Mouse (Mus musculus) E14TG2a.4 (cell line): ENCODE measurements around the gene Srpx.

ENCODE experiments used
- H3K27me3 ChIP-seq: 2 replicates; pipeline ENCODE4 v1.6.1; 2014; ENCODE audit warnings: low read length, control low read depth; ENCODE audit not compliant: insufficient read depth
- H3K36me3 ChIP-seq: 2 replicates; pipeline ENCODE4 v1.6.1; 2014; ENCODE audit warnings: low read length, control low read depth; ENCODE audit not compliant: insufficient read depth
- H3K4me1 ChIP-seq: replicated peaks from 2 replicates; pipeline ENCODE4 v1.6.1; 2014; ENCODE audit warnings: low read depth, low read length, control low read depth
- H3K4me3 ChIP-seq: replicated peaks from 2 replicates; pipeline ENCODE4 v1.5.1; 2014; ENCODE audit warnings: mild to moderate bottlenecking, low read length
- H3K9me3 ChIP-seq: 2 replicates; pipeline ENCODE4 v1.6.1; 2014; ENCODE audit warnings: low read length, control low read depth
- CTCF ChIP-seq: conservative IDR thresholded peaks from 2 replicates; pipeline ENCODE4 v1.5.1; 2014; ENCODE audit warnings: low read length
- NANOG ChIP-seq: IDR thresholded peaks from 2 replicates; pipeline ENCODE4 v1.6.1; 2014; ENCODE audit warnings: borderline replicate concordance, low read length, mixed read lengths
- POU5F1 ChIP-seq: IDR thresholded peaks from 2 replicates; pipeline ENCODE4 v1.6.1; 2014; ENCODE audit warnings: low read length, borderline replicate concordance

Srpx gene

DNA sequence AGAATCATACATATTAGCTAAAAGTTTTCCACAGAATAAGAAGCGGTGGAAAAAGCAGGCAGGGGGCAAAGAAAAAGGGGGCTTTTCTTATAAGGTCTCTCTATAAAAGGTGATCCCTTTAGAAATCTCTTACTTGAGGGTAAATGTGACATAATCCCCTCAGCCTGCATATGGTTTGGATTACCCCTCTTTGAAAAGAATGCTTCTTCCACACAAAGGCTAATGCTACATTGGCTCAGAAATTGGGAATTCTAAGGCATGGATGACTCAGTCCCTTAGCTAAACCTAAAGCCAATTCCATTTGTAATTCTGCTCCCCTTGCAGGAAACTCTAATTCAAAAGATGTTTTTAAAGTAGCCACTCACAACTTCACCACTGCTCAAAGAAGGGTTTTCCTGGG, 37.5 kb downstream of the Srpx start:
- H3K36me3 ChIP-seq, result no peaks in the 10 kb centered on the region
- H3K27me3 ChIP-seq, result no peaks in the 10 kb centered on the region
- H3K9me3 ChIP-seq, result no peaks in the 10 kb centered on the region
- no peaks in the 10 kb centered on the region for H3K4me1 ChIP-seq
- no peak overlapping the region for H3K4me3 ChIP-seq
- TF ChIP-seq NANOG (no peak), POU5F1 (no peak), CTCF (no peak)

DNA sequence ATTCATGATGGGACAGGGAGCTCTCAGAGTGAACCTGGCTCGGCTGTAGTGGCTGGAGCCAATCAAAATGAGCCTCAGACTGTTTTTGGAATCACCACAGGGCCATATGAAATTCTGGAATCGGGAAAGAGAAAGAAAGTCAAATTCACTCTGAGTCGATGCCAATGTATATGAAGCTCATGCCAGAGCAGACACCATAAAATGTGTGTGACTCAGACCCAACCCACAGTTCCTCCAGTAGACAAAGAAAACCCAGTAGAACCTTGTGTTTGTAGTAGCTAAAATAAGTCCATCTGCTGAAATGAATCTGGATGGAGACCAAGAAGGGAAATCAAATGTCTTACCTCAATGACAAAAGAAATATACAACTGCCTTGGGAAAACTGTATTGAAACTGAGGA, 43.5 kb downstream of the Srpx start:
- no peaks in the 10 kb centered on the region for H3K36me3 ChIP-seq
- H3K9me3 ChIP-seq, result no peaks in the 10 kb centered on the region
- no peaks in the 10 kb centered on the region for H3K4me1 ChIP-seq
- TF ChIP-seq CTCF (no peak), POU5F1 (no peak), NANOG (no peak)
- no peak overlapping the region for H3K4me3 ChIP-seq
- no peaks in the 10 kb centered on the region for H3K27me3 ChIP-seq

DNA sequence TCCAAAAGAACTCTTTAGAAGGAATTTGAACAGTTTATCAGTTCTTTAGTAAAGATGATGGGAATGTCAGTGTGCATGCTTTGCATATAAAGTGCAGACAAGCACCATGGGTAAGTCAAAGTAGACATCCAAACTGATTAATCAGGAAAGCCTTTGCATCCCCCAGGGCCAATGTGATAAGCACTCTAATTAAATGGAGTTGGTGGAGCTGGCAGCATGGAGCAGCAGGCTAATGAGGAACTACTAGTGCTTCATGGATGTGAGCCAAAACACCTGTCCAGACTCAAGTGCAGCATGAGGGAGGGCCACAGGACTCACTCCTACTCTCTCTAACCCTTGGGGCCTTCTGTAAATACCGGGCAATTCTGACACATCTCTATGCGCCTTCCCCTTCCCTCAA, 46.0 kb downstream of the Srpx start:
- Histone ChIP-seq H3K4me1 (no peaks in the 10 kb centered on the region), H3K36me3 (no peaks in the 10 kb centered on the region), H3K4me3 (no peak overlapping the region), H3K9me3 (no peaks in the 10 kb centered on the region), H3K27me3 (no peaks in the 10 kb centered on the region)
- TF ChIP-seq CTCF, result no peak
- TF ChIP-seq NANOG, result no peak
- no peak for TF ChIP-seq POU5F1

DNA sequence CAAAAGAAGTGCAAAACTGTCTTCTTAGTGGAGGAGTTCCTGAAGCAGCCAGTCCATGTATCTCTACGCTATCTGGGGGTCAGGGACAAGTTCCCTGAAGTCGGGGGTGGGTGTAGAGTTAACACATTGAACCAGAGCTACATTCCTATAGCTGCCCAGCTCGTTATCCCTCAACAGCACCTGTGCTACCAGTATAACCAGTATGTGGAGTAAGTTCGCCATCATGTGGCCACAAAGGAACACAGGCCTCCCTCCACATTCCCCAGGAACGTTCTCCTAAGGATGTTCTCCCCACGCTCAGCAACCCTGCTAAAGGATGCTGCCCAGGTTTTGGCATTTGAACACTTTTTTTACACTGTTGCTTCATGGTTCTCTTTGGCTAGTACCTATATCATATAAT, 46.8 kb downstream of the Srpx start:
- no peaks in the 10 kb centered on the region for H3K27me3 ChIP-seq

DNA sequence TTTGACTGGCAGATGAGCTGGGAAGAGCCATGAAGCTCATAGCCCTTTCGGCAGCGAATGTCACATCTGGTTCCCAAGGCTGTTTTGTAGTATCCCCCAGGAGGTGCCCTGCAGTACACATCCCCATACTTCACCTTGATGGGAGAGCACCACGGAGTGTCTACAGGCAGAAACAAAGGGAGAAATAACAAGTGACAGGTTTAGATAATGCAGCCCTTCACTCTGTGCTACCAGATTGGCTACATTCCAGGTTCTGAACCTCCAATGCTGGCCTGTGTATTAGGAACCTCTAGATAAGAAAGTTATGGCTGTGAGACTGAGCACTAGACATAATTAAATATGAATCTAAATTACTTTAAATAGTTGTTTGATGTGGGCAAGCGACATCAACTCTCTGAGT, 48.1 kb downstream of the Srpx start:
- TF ChIP-seq CTCF (no peak), POU5F1 (no peak), NANOG (no peak)
- no peak overlapping the region for H3K4me3 ChIP-seq
- no peaks in the 10 kb centered on the region for H3K36me3 ChIP-seq
- H3K4me1 ChIP-seq, result no peaks in the 10 kb centered on the region
- no peaks in the 10 kb centered on the region for H3K27me3 ChIP-seq
- H3K9me3 ChIP-seq, result no peaks in the 10 kb centered on the region

More for the DNA sequence above, 46.8 kb downstream of the Srpx start:
- Histone ChIP-seq H3K4me1 (no peaks in the 10 kb centered on the region), H3K4me3 (no peak overlapping the region), H3K36me3 (no peaks in the 10 kb centered on the region), H3K9me3 (no peaks in the 10 kb centered on the region)
- no peak for TF ChIP-seq NANOG
- no peak for TF ChIP-seq POU5F1
- no peak for TF ChIP-seq CTCF

DNA sequence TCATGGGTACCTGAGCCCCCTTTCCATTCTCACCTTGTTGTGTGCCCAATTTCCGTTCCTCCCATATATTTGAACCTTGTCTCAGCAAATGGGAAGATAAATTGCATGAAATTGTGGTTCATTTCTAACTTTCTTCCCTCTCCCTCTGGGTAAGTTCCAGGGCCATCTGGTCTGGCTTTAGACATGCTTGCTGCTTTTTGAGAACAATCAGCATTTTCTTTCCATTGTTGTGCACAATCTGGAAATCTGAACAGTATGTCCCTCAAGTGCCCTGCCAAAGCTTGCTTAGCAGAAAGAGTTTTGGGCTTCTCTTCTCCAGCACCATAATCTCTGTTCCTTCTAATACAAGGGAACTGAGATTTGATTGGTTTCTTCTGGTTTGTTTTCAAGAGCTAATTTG, 53.7 kb downstream of the Srpx start:
- TF ChIP-seq CTCF, result no peak
- TF ChIP-seq NANOG, result no peak
- TF ChIP-seq POU5F1, result no peak
- Histone ChIP-seq H3K4me3 (no peak overlapping the region), H3K9me3 (no peaks in the 10 kb centered on the region), H3K4me1 (no peaks in the 10 kb centered on the region), H3K36me3 (no peaks in the 10 kb centered on the region), H3K27me3 (no peaks in the 10 kb centered on the region)

DNA sequence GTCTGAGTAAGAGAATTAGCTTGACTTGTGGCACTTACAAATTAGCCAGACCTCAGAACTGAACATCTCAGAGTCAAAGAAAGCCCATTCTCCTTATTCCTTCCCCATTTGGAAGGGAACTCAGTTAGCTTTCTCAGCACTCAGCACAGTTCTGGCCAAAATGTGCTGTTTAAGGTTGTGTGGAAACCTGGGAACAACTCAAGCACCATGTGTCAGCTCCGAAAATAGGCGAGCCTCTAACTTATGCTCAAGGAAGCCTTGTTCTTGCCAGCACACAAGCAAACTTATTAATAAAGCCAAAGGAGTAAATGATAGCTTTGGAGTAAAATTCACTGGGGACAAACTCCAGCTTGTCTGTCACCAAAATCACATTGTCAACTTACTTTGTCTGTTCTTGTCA, 54.1 kb downstream of the Srpx start:
- H3K36me3 ChIP-seq, result no peaks in the 10 kb centered on the region
- no peaks in the 10 kb centered on the region for H3K4me1 ChIP-seq
- TF ChIP-seq CTCF, result no peak
- no peak for TF ChIP-seq POU5F1
- TF ChIP-seq NANOG, result no peak
- H3K9me3 ChIP-seq, result no peaks in the 10 kb centered on the region
- no peak overlapping the region for H3K4me3 ChIP-seq
- H3K27me3 ChIP-seq, result no peaks in the 10 kb centered on the region

DNA sequence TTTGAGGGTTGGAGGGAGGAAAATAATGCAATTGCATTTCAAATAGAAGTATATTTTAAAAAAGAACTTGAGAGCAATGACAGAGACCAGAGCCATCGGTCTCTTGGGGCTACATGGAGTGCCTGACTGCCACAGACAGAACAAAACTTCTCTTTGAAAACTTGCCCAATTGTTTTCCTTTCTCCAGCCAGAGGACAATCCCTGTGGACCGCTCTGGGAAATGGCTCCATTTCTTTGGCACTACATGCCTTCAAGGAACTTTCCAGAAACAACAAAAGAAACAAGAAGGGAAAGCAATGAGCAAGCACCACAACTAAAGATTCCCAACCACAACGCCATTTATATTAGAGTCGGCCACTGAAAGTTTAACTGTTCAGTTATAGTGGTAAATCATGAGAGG, 55.3 kb downstream of the Srpx start:
- TF ChIP-seq POU5F1, result no peak
- Histone ChIP-seq H3K4me3 (no peak overlapping the region), H3K9me3 (no peaks in the 10 kb centered on the region), H3K4me1 (no peaks in the 10 kb centered on the region), H3K27me3 (no peaks in the 10 kb centered on the region), H3K36me3 (no peaks in the 10 kb centered on the region)

DNA sequence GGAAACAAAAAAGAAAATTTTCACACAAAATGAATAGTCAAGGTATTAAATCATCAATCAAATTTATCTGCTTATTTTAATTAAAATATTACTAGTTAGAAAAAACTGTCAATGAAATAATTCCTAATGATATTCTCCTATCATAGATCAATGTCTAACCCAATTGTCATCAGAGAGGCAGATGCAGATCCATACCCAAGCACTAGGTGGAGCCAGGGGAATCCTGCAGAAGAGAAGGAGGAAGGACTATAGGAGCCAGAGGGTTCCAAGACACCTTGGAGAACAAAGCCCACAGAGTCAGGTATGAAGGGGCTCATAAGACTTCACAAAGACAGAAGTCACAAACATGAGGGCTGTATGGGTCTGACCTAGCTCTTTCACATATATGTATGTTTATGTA, 82.8 kb downstream of the Srpx start:
- no peaks in the 10 kb centered on the region for H3K27me3 ChIP-seq
- TF ChIP-seq NANOG (no peak), CTCF (no peak), POU5F1 (no peak)
- H3K9me3 ChIP-seq, result no peaks in the 10 kb centered on the region

DNA sequence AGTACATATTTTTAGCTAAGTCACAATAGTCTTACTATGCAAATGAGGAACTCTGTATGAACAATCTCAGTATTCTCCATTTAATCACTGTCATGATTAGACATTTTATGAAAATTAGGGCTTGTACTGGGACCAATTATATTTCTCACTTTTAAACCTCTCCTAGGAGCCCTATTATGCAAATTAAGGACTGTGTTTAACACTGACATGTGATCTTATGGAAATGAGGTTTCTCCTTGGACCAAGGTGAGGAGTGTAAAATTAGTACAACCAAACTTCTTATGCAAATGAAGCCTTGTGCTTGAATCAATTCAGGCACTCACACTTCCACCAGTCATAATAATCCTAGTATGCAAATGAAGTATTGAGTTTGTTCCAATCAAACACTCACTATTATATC, 107.3 kb downstream of the Srpx start:
- Histone ChIP-seq H3K36me3 (no peaks in the 10 kb centered on the region), H3K9me3 (no peaks in the 10 kb centered on the region), H3K4me1 (no peaks in the 10 kb centered on the region), H3K4me3 (no peak overlapping the region), H3K27me3 (no peaks in the 10 kb centered on the region)
- TF ChIP-seq CTCF (no peak), POU5F1 (no peak), NANOG (no peak)

More for the DNA sequence above, 82.8 kb downstream of the Srpx start:
- H3K4me1 ChIP-seq, result no peaks in the 10 kb centered on the region
- no peak overlapping the region for H3K4me3 ChIP-seq
- no peaks in the 10 kb centered on the region for H3K36me3 ChIP-seq
